Mouse (Mus musculus) urinary bladder, postnatal 25 days (tissue): ENCODE measurements at regions not wholly inside any gene's neighbourhood (a gene's known extent, or its start where the extent isn't known, plus 50 kb on each side); places are given as distances from the start of the nearest gene placed in this dataset.
"Not testable (repeated sequence)": the region's sequence is repeated elsewhere in the genome, so short reads cannot be mapped to it uniquely, and the experiment has no call there.

Source experiments
- DNase-seq: peaks from one replicate; pipeline ENCODE4 v3.0.0; 2022; ENCODE audit warnings: low spot score

DNA sequence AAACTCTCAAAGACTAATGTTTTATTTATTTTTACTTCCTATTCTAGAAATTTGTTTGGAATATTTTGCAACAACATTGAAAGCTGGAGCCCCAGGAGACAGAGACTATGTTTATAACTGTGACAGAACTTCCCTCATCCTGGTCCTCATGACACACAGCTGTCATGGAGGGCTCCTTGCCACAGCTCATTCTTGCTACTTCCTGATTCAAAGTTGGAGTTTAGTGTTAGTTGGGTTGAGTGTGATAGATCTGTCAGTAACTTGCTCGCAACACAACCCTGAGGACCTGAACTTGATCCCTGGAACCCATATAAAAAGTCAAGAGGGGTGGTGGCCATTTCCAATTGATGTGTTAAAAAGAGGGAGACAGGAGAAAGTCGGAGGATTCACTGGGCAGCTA, 328.3 kb upstream of the Nox3 start:
- no peak for DNase-seq

DNA sequence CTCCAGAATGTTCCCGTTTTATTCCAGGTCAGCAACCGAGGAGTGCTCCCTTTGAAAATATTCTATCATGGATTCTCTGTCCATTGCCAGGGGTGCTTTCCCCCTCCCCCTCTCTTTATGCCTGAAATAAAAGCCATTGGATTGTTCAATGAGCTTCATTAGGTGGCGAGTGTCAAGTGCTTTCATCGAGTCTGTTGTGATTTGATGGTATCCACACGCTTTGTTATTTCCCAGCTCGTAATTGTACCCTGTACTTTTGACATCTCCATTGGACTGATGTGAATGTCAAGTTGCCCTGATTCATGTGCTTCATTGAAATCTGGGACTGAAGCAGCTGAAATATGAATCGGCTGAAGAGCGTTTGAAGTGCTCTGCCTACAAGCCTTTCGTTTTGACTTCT, 333.1 kb upstream of the Nox3 start:
- DNase-seq: no peak

DNA sequence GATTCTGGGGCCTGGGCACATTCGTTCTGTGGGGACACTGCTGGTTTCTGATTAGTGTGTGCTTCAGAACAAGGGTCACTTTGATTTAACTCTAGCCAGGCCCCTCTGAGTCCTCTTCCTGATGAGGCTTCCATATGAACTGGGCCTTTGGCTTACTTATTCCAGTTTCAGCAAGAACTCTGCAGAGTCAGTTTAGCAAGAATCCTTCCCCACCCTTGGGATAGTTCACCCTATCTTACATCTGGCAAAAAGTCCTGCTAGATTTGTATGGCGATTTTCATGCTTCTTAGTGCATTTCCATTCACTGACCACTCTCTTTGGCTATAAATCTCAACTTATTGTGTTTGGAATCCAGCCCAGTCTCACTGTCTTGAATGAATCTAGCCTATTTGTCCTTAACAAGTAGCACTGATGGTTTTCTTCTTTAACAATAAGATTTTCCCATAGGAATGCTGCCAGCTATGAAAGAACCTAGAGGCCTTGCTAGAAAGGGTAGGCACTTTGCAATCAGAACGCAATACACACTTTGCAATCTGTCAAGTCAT, 338.8 kb upstream of the Nox3 start:
- DNase-seq: no peak

DNA sequence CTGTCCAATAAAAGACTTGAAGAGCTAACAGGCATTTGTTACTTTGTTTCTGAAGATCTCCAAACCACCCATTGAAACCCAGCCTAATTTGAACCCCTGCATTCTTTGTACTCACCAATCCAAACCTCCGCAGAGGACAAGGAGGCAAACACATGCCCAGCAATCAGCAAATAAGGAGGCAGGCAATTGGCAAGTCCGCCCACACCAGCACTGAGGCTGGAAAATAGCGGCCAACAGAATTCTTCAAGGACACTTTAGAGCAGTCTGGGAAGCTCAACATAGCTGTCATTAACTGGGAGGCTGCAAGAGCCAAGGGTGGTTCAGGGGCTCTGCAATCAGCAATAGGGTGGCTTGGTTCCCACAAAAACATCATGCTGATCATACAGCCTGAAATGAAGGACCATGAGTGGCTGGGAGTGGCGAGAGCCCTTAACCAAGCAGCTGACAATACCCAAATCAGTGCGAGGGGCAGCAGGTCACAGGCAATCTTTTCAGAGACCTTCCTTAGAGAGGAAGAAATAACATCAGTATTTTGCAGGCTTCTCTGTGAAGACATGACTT, 344.1 kb upstream of the Nox3 start:
- no peak for DNase-seq

DNA sequence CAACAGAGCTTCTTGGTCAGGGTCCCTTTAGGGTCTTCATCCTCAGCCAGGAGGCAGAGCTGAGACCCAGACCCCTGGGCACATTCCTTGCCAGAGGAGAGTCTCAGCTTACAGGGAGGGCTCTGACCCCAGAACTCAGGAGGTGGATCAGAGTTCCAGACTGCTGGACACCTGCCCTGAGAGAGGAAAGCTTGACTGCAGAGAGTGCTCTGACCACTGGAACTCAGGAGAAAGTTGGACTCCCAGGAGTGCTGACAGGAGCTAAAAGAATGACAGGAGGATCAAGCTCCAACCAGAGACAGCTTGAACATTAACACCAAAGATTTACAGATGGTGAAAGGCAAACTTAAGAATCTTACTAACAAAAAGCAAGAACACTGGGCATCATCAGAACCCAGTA, 364.1 kb upstream of the Nox3 start:
- not testable (repeated sequence) for DNase-seq

DNA sequence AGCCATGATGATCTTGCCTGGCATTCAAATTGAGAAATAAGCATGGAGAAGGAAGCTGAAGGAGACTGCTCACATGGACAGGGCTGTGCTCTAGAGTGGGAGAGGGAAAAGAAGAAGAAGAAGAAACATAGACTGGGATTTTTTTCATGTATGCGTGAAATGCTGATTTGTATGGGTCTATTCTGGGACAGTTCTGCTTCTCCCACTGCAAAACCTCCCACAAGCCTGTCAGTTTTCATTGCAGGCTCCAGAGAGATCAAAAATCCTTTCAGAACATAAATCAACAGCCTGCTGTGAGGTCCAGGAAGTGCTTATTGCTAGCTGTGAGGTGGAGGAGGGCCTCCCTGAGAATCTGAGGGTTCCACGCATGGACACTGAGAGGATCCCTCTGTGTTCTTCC, 377.3 kb upstream of the Nox3 start:
- DNase-seq: no peak

DNA sequence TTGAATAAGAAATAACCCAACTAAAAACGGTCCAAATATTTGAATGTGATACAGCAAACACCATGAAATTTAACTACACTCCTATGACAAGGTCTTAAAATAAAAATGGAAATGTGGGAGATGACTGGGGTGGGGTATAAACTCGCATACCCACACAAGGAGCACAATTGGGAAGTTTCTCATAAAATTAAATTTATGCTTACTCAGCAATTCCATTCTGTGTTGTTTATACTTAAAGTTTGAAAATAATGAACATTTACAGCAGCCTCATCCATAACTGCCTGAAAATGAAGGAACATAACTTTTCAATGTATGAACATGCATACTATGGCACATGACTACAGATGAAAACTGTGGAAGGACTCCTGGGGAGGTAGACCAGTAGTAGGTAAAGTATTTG, 384.5 kb upstream of the Nox3 start:
- DNase-seq: no peak

DNA sequence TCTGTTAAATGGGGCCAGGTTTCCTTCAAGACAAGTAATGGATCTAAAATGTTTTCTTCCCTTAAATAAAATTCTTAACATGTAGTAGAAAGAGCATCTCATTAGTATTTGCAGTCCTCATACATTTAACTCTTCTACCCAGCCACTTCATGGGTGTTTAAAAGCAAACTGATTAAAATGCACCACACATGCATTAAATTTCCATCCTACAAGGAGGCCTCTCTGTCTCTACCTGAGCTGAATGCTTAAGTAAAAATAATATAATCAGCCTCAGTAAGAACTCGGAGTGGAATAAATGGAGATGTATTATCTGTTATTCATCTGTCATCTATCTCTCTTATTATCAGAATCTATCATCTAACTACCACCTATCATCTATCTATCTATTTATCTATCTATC, 398.6 kb upstream of the Nox3 start:
- DNase-seq: no peak

DNA sequence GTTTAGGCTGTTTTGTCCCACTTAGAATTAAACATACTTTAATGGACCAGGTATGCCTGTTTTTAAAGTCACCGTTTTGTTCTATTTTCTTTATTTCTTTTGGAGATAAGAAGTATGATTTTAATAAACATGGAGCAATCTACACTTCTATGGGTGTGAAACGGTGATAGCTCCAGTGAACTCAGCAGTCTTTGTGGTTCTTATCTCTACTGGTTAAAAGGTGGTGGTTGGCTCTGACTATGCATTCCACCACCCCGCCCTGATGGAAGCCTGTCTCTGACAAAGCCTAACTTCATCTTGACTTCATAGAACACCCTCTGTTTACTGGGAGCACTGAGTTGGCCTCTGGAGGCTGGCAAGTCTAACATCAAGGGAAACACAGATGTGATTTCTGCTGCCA, 407.3 kb upstream of the Nox3 start:
- no peak for DNase-seq

DNA sequence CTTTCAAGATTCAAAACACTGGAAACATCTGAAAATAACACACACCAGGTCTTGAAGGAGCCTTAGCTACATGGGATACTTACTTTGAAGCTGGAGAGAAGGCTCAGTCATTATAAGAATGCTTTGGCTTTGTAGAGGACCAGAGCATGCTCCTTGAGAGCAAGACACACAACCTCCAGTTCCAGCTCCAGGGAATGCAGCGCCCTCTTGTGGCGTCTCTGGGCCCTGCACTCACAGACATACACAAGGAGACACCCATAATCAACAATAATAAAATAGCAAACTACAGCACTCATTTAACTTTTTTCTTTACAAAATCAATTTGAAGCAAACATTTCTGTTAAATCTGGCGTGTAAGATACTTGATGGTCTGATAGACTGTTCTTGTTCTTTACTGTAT, 413.2 kb upstream of the Nox3 start:
- DNase-seq: no peak

DNA sequence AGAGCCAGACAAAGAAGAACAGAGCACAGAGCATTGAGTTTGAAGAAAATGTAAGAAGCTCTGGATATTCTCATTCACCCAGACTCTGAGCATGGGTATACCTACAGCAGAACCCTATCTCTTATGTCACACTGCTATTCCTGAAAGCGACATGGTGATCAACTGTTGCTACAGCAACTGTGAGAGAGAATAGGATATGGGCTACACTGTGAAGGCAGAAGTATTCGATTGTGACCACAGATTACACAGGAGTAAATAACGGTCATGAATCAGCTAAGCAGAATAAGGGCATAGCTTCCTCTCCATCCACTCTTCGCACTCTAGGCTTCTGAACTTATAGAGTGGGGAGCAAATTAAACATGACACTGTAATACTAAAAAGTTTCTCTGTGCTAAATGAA, 417.0 kb upstream of the Nox3 start:
- DNase-seq: no peak

DNA sequence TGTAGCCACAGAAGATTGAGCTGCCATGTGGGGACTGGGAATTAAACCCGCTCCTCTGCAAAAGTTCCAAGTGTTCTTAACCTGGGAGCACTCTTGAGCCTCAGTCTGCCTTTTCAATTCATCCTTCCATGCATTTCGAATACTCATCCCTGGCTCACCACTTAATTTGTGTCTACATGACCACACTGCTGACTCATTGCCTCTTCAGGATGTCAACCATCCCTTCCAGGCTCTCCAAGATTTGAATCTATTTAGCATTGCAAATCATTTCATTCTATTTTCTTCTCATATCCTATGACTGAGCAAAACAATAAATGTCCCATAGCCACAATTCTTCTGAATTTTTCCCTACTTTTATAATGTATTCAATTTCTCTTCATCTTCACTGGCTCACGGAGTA, 420.4 kb upstream of the Nox3 start:
- DNase-seq: no peak

DNA sequence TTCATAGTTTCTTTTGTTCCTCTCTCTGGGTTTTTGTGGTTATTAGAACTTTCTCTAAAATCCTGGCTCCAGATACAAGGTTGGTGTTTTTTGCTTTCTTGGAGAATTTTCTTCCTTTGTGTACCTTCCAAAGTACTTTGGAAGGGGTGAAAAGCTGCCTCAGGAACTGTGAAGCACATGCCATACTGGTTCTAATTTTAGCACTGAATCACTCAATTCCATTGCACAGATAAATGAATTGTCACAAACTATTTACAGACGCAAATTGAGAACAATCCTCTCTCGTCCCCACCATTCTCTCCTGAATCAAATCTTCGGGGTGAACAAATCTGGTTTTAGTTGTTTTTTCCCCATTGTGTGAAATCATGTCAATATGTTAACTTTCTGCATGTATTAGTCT, 437.6 kb upstream of the Nox3 start:
- no peak for DNase-seq

DNA sequence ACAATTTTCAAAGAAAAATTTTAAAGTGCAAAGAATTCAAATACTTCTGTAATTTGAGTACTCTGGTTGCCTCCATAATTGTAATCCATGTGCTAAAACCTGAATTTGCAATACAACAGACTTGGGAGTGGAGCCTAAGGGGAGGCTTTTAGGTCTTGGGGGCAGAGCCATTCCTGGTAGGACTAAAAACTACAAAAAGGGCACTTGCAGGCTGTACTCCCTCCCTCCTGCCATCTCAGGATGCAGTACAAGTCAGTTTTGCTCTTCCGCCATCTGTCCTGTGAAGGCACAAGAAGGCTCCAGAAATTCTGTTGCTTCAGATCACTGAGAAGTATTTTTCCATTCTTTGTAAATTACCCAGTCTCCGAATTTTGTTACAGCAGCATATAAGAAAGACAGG, 467.4 kb upstream of the Nox3 start:
- no peak for DNase-seq

DNA sequence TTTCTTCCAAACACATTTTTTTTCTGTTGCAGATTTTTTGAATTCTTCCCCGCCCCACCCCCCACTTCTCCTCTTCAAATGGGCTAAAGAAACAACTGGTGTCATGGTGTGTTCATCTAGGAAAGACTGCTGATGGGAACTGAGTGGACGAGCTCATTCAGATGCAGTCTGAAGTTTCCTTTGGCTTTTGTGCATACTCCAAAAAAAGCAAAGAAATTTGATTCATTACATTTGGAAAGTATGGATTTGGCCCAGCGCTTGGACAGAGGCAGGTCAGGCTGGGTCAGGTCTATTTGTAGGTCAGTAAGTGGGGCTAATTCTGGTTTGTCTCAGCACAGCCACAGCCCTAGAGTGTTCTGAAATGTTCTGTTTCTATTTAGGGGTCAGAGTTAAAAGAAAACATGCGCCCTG, 477.9 kb upstream of the Nox3 start:
- DNase-seq: no peak

DNA sequence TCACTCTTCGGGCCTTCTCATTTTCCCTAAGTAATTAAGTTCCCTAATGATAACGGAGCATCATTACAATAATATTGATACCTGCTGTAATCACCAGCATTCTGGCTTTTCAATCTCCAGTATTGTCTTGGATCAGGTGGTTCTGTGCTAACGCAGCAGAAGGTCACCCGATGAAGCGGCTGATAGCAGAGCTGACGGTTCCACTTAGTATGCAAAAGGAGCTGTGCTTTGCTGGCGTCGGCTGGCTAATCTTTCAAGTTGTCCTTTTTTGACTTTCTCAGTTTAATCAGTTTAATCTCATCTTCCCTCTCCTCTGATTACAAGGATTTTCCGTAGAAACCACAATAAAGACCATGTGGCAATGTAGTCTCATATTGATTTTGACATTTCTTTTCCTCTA, 478.9 kb upstream of the Nox3 start:
- no peak for DNase-seq

DNA sequence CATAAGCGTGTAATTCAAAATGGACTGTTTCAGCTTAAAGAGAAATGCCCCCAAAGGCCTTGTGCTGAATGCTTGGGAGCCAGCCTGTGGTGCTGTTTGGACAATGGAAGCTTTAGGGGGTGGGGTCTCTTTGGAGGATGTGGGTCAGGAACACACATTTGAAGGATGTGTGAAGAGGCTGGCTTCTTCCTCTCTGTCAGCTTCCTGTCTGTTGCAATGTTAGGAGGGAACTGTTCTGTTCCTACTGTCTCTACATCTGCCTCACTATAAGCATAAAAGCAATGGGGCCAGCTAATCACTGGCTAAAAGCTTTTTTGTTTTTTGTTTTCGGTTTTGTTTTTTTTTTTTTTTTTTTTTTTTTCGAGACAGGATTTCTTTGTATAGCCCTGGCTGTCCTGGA, 480.5 kb upstream of the Nox3 start:
- no peak for DNase-seq

DNA sequence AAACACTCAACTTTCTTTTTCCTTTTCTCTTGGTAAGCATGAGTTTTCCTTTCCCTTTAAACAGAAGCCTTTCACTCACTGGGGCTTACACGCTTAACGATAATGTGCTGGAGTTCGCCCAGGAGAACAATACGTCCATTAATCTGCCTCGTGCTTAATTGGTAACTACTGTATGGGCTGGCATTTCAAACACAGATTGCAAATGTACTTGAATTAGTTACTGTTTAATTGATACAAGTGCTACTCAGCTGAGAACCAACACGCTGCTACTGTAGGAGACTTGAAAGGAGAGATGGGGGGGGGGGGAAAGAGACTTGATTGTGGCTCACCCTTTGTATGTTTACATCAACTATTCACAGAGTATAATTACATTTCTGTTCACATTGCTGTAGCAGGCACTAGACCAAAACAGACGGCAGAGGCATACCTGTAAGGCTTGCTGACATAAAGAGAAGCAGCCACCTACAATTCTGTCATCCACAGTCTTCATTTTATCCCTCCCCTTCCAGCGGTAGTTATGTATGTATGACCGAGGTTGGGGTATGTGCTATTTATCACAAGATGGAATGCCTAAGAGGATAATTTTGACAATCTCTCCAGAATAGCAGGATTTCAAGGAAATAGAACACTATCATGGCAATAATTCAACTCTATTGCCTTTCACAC, 481.6 kb upstream of the Nox3 start:
- no peak for DNase-seq

DNA sequence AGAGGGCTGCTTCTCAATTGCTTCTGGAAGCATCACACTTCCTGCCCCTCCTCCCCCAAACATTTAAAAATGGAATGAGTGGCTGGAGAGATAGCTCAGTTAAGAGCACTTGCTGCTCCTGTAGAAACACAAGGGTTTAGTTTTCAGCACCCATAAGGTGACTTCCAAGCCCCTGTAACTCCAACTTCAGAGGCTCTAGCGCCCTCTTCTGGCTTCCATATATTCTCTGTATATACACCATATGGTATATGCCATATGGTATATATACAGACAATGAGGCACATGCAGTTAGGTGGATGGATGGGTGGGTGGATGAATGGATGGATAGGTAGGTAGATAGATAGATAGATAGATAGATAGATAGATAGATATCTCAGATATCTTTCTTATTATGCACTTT, 483.2 kb upstream of the Nox3 start:
- DNase-seq: no peak

DNA sequence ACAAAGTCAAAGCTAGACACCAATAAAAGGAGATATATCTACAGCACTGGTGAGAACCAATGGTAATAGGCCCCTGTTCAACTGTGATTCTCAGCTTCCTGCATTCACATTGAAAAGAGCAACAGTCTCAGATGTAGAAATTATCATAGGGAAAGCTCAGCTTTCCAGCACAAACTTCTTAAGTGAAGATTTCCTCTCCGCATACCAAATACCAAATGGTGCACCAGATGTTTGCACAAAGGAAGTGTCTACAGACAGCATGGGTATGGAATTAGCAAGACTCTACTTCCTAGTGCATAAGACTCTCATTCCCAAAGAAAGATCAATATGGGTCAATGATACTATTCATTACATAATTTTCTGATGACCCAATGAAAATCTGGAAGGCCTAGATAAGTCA, 486.0 kb upstream of the Nox3 start:
- no peak for DNase-seq

DNA sequence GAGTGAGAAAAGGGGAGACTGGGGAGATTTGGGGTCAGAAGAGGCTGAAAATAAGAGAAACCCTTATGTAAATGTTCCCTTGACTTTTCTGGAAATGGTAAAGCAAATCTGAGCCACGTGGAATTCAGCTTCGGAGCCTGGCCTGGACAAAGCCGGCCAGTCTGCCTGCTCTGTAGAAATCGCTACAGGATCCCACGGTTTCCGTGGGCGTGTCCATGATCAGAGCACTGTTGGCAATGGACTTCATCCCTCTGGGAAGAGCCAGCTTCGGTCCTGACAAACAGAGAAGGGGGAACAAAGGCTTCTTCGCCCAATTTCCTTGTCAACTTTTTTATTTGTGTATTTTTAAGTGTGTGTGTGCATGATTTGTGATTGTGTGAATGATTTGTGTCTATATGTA, 490.7 kb upstream of the Nox3 start:
- no peak for DNase-seq

DNA sequence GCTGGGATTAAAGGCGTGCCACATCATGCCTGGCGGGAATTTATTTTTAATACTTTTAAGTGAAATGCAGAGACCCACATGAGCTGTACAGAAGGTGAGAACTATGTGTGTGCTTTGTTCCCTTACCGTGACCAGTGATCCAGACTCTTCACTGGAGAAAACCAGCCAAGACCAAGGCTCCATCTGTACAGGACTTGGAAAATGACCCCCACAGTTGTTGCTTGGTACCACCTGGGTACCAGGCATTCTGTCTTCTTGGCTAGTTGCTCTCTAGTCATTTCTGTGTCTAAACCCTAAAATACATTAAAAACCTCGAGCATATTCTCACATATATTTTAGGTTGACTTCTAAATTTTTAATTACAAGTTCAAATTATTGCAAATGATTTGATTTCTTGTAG, 491.5 kb upstream of the Nox3 start:
- no peak for DNase-seq

DNA sequence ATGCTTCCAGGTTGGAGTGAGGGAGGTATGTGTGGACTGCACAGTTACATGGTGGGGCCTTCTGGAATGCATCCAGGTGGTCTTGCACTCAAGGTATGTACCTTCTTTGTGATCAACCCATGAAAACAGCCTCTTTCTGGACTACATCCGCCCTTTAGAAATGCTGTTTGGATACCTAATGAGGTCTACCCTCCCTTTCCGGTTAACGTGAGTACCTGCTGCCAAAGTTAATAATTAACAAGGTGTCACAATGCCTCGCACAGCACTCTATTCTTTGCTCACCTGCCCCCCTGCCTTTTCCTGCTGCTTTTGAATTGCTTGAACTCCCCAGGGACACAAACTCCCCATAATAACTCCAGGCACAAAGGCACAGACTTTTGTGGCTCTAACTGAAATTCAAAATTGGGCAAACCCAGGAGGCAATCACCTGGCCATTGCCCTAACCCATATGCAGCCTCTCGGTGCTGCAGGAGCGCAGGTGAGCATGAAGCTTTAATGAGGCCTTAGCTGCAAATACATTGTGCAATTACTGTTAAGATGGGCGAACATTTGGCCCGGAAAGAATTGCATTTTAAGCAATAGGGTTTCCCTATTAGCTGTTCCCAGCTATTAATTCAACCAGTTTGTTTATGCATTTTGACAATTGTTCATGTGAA, 500.9 kb upstream of the Nox3 start:
- no peak for DNase-seq

DNA sequence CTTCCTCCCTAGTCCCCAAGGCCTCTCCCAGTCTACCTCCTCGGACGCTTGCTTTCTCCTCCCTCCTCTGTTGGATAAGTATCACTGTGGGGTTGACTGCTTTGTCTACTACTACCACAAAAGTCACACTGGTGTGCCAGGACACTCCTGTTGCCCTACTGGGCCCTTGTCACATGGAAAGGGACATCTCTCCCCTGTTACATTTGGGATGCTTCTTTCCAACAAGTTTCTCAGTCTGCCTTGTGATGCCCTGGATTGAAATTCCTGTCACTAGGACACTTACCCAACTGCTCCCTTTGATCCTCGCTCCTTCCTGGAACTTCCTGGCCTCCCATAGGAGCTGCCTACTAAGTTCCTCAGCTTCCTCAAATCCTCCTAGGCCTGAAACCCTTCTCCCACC, 501.9 kb upstream of the Nox3 start:
- DNase-seq: no peak
